Mouse (Mus musculus) olfactory bulb, adult 2 months (tissue): Measurements from ENCODE around the gene Junb. TPM values are rescaled to one million over a fixed set of nuclear protein-coding genes. Genes with fewer than 3 reads are reported as not detected.

Source experiments
- H3K27ac ChIP-seq: fragments of 200-500 bp; 2 replicates; pipeline ENCODE4 v1.5.1; 2012; ENCODE audit warnings: low read depth, low read length; ENCODE audit not compliant: insufficient read depth
- H3K4me1 ChIP-seq: fragments of 200-500 bp; 2 replicates; pipeline ENCODE4 v1.6.1; 2012; ENCODE audit warnings: low read length; ENCODE audit not compliant: control insufficient read depth, insufficient read depth
- H3K4me3 ChIP-seq: fragments of 200-500 bp; 2 replicates; pipeline ENCODE4 v1.5.1; 2012; ENCODE audit warnings: mild to moderate bottlenecking, low read depth, low read length, moderate library complexity; ENCODE audit not compliant: insufficient read depth
- CTCF ChIP-seq: fragments of 200-500 bp; IDR thresholded peaks from 2 replicates; pipeline ENCODE4 v1.5.1; 2012; ENCODE audit warnings: low read depth, mild to moderate bottlenecking, low read length, moderate library complexity; ENCODE audit not compliant: insufficient read depth
- POLR2A ChIP-seq: fragments of 200-500 bp; IDR thresholded peaks from 2 replicates; pipeline ENCODE4 v1.6.1; 2012; ENCODE audit warnings: mild to moderate bottlenecking, low read depth, low read length, moderate library complexity; ENCODE audit not compliant: insufficient read depth
- WGBS: fragments of 180-500 bp; shearing (Covaris S2); methylation state at CpG from one replicate; pipeline ENCODE4 v1.1.7; 2018; 5-methylcytosine and 5-hydroxymethylcytosine counted together
- polyA plus RNA-seq: library from polyadenylated mRNA; stranded (reverse); fragments of >200 nt; gene quantifications from 2 replicates; pipeline ENCODE4 v1.2.4, GENCODE M21; 2012; ENCODE audit warnings: low replicate concordance; ENCODE audit not compliant: missing spikeins, insufficient read depth, insufficient read length

Junb gene
- polyA plus RNA-seq, 1 experiment = not detected

GRCm38 (mm10) chr8:84968650-84969049 lies 9.9 kb downstream of the Junb start:
- Histone ChIP-seq H3K4me3 (peak overlapping the region; percentile 63; the same call in 1 of the 2 replicates), H3K4me1 (peaks cover 14% of the 10 kb centered on the region), H3K27ac (no peak overlapping the region)
- TF ChIP-seq CTCF (no peak), POLR2A (no peak)
- WGBS = 6% methylated on average over 2 of the region's 2 CpGs

- no peak for TF ChIP-seq CTCF
- no peak for TF ChIP-seq POLR2A
- WGBS = 88% methylated on average over 13 of the region's 13 CpGs
- H3K4me3 ChIP-seq = no peak overlapping the region
- peaks cover 14% of the 10 kb centered on the region for H3K4me1 ChIP-seq
- H3K27ac ChIP-seq = no peak overlapping the region
Measured at GRCm38 (mm10) chr8:84967532-84968304, 10.8 kb downstream of the Junb start.

GRCm38 (mm10) chr8:84966603-84967002 lies 11.9 kb downstream of the Junb start:
- TF ChIP-seq CTCF = no peak
- TF ChIP-seq POLR2A = no peak
- Histone ChIP-seq H3K27ac (no peak overlapping the region), H3K4me1 (peaks cover 14% of the 10 kb centered on the region), H3K4me3 (no peak overlapping the region)
- WGBS = 71% methylated on average over 3 of the region's 3 CpGs

- Histone ChIP-seq H3K27ac (no peak overlapping the region), H3K4me3 (peak overlapping the region; percentile 72), H3K4me1 (peaks cover 8% of the 10 kb centered on the region)
- no peak for TF ChIP-seq CTCF
- 0 out of 2 replicates have a peak, but pooled peaks have one; percentile 35 for TF ChIP-seq POLR2A
- WGBS = under 1% methylated on average over 41 of the region's 41 CpGs
Measured at GRCm38 (mm10) chr8:84965731-84966291, 12.7 kb downstream of the Junb start.

GRCm38 (mm10) chr8:84963952-84964351 lies 14.6 kb downstream of the Junb start:
- 86% methylated on average over 4 of the region's 4 CpGs for WGBS

GRCm38 (mm10) chr8:84959811-84960210 lies 18.7 kb downstream of the Junb start:
- Histone ChIP-seq H3K27ac (no peak overlapping the region), H3K4me3 (no peak overlapping the region), H3K4me1 (no peaks in the 10 kb centered on the region)
- TF ChIP-seq CTCF = no peak
- TF ChIP-seq POLR2A = no peak
- 89% methylated on average over 7 of the region's 7 CpGs for WGBS

More at GRCm38 (mm10) chr8:84963952-84964351, 14.6 kb downstream of the Junb start:
- peaks cover 5% of the 10 kb centered on the region for H3K4me1 ChIP-seq
- TF ChIP-seq CTCF (no peak), POLR2A (no peak)
- H3K4me3 ChIP-seq = no peak overlapping the region
- no peak overlapping the region for H3K27ac ChIP-seq

- 37% methylated on average over 2 of the region's 2 CpGs for WGBS
- peak; percentile 38; the same call in 1 of the 2 replicates for TF ChIP-seq CTCF
- no peak for TF ChIP-seq POLR2A
- peaks cover 4% of the 10 kb centered on the region for H3K4me1 ChIP-seq
- H3K4me3 ChIP-seq = no peak overlapping the region
- no peak overlapping the region for H3K27ac ChIP-seq
Measured at GRCm38 (mm10) chr8:84956768-84957167, 21.8 kb downstream of the Junb start.

- peaks cover 4% of the 10 kb centered on the region for H3K4me1 ChIP-seq
- no peak overlapping the region for H3K27ac ChIP-seq
- no peak overlapping the region for H3K4me3 ChIP-seq
- WGBS = 18% methylated on average over 18 of the region's 18 CpGs
- TF ChIP-seq CTCF (no peak), POLR2A (no peak)
Measured at GRCm38 (mm10) chr8:84952612-84953255, 25.8 kb downstream of the Junb start.

- 15% methylated on average over 12 of the region's 12 CpGs for WGBS
- TF ChIP-seq POLR2A = no peak
- TF ChIP-seq CTCF = no peak
- peaks cover 20% of the 10 kb centered on the region for H3K4me1 ChIP-seq
- H3K27ac ChIP-seq = no peak overlapping the region
- no peak overlapping the region for H3K4me3 ChIP-seq
Measured at GRCm38 (mm10) chr8:84949753-84950152, 28.8 kb downstream of the Junb start.

- 22% methylated on average over 9 of the region's 9 CpGs for WGBS
- no peak for TF ChIP-seq POLR2A
- no peak for TF ChIP-seq CTCF
- H3K4me1 ChIP-seq = peaks cover 21% of the 10 kb centered on the region
- no peak overlapping the region for H3K27ac ChIP-seq
- no peak overlapping the region for H3K4me3 ChIP-seq
Measured at GRCm38 (mm10) chr8:84947241-84947545, 31.3 kb downstream of the Junb start.
